Mouse (Mus musculus) kidney, embryonic 14.5 days (tissue): ENCODE results near the gene Ctsg. TPM values are rescaled to one million over a fixed set of nuclear protein-coding genes. Genes with fewer than 3 reads are reported as not detected.

ENCODE experiments used
- microRNA-seq: library from miRNA; unstranded; fragments of <30 nt; microRNA quantifications from one replicate; pipeline ENCODE4, GENCODE M21; 2016
- polyA plus RNA-seq: library from polyadenylated mRNA; unstranded; fragments of >200 nt; fragmentation: Nextera tagmentation; extraction: Ambion mirVana; gene quantifications from 2 replicates; pipeline ENCODE4 v1.2.1, GENCODE M21; 2014

The Ctsg gene
- polyA plus RNA-seq, 1 experiment from 2014 or later, result not detected

Small RNA genes within 50 kb of the gene (microRNA-seq; reads per million reads assigned to microRNA genes)
- not detected for gene Mir6949

Other genes with a start within 250 kb of the Ctsg start
- 11.0 and 15.6 TPM in 2 replicates for gene Nynrin, start 248.6 kb downstream of the Ctsg start, polyA plus RNA-seq
- gene Cbln3, start 218.2 kb downstream of the Ctsg start, polyA plus RNA-seq, result 0.23 and 0.31 TPM in 2 replicates
- gene Khnyn, start 217.6 kb downstream of the Ctsg start, polyA plus RNA-seq, result 7.0 and 9.7 TPM in 2 replicates
- 61.3 and 64.7 TPM in 2 replicates for gene Sdr39u1, start 202.3 kb downstream of the Ctsg start, polyA plus RNA-seq
- gene Cma1, start 157.9 kb downstream of the Ctsg start, polyA plus RNA-seq, result 0.30 and 1.1 TPM in 2 replicates
- gene Cma2, start 151.6 kb downstream of the Ctsg start, polyA plus RNA-seq, result not detected in 2 replicates
- gene Mcpt1, start 84.6 kb downstream of the Ctsg start, polyA plus RNA-seq, result not detected in 2 replicates
- gene Mcpt9, start 72.1 kb downstream of the Ctsg start, polyA plus RNA-seq, result not detected in 2 replicates
- not detected in 2 replicates for gene Mcpt2, start 60.5 kb downstream of the Ctsg start, polyA plus RNA-seq
- not detected in 2 replicates for gene Mcpt4, start 40.3 kb downstream of the Ctsg start, polyA plus RNA-seq
- gene Mcpt8, start 17.3 kb downstream of the Ctsg start, polyA plus RNA-seq, result 0.40 and 0.53 TPM in 2 replicates
- gene Gzme, start 18.1 kb upstream of the Ctsg start, polyA plus RNA-seq, result not detected in 2 replicates
- not detected in 2 replicates for gene Gzmd, start 30.0 kb upstream of the Ctsg start, polyA plus RNA-seq
- gene Gzmg, start 57.0 kb upstream of the Ctsg start, polyA plus RNA-seq, result not detected in 2 replicates
- gene Gzmn, start 72.0 kb upstream of the Ctsg start, polyA plus RNA-seq, result not detected in 2 replicates
- gene Gzmf, start 108.8 kb upstream of the Ctsg start, polyA plus RNA-seq, result not detected in 2 replicates
- not detected in 2 replicates for gene Gzmc, start 132.1 kb upstream of the Ctsg start, polyA plus RNA-seq
- 0.19 TPM in 1 of 2 replicates, not detected in the other for gene Gzmb, start 159.7 kb upstream of the Ctsg start, polyA plus RNA-seq